Mouse (Mus musculus): Measurements from ENCODE around the gene Slc29a3. TPM values are rescaled to one million over a fixed set of nuclear protein-coding genes. Genes with fewer than 3 reads are reported as not detected.

The Slc29a3 gene
- polyA plus RNA-seq, 1 experiment from 2014 or later = 143 TPM

GRCm38 (mm10) chr10:60783608-60784007 is 31.0 kb upstream of the Slc29a3 start:
- WGBS (ENCODE audit: missing documents) = 85% methylated on average over 2 of the region's 2 CpGs

GRCm38 (mm10) chr10:60779628-60780027 is 27.0 kb upstream of the Slc29a3 start:
- 12% methylated on average over 9 of the region's 9 CpGs for WGBS (ENCODE audit: missing documents)
- no peaks in the 10 kb centered on the region for H3K79me2 ChIP-seq (ENCODE audit: inconsistent target)
- no peaks in the 10 kb centered on the region for H3K36me3 ChIP-seq (ENCODE audit: inconsistent target)
- H3K4me3 ChIP-seq (ENCODE audit: inconsistent target) = no peak overlapping the region
- H3K27ac ChIP-seq = no peak overlapping the region

More at GRCm38 (mm10) chr10:60783608-60784007, 31.0 kb upstream of the Slc29a3 start:
- no peak overlapping the region for H3K27ac ChIP-seq
- no peaks in the 10 kb centered on the region for H3K79me2 ChIP-seq (ENCODE audit: inconsistent target)
- no peaks in the 10 kb centered on the region for H3K36me3 ChIP-seq (ENCODE audit: inconsistent target)
- no peak overlapping the region for H3K4me3 ChIP-seq (ENCODE audit: inconsistent target)

- H3K27ac ChIP-seq = no peak overlapping the region
Observed at GRCm38 (mm10) chr10:60778542-60778941, 25.9 kb upstream of the Slc29a3 start.

GRCm38 (mm10) chr10:60775473-60775872 is 22.9 kb upstream of the Slc29a3 start:
- H3K36me3 ChIP-seq (ENCODE audit: inconsistent target) = no peaks in the 10 kb centered on the region
- H3K79me2 ChIP-seq (ENCODE audit: inconsistent target) = no peaks in the 10 kb centered on the region
- no peak overlapping the region for H3K4me3 ChIP-seq (ENCODE audit: inconsistent target)
- H3K27ac ChIP-seq = no peak overlapping the region
- WGBS (ENCODE audit: missing documents) = 88% methylated on average over 4 of the region's 6 CpGs

More at GRCm38 (mm10) chr10:60778542-60778941, 25.9 kb upstream of the Slc29a3 start:
- WGBS (ENCODE audit: missing documents) = 53% methylated on average over 12 of the region's 12 CpGs
- no peaks in the 10 kb centered on the region for H3K36me3 ChIP-seq (ENCODE audit: inconsistent target)
- no peak overlapping the region for H3K4me3 ChIP-seq (ENCODE audit: inconsistent target)
- no peaks in the 10 kb centered on the region for H3K79me2 ChIP-seq (ENCODE audit: inconsistent target)

GRCm38 (mm10) chr10:60774616-60775015 is 22.0 kb upstream of the Slc29a3 start:
- Histone ChIP-seq H3K36me3 (ENCODE audit: inconsistent target) (no peaks in the 10 kb centered on the region), H3K27ac (no peak overlapping the region), H3K79me2 (ENCODE audit: inconsistent target) (no peaks in the 10 kb centered on the region), H3K4me3 (ENCODE audit: inconsistent target) (no peak overlapping the region)
- 96% methylated on average over 12 of the region's 13 CpGs for WGBS (ENCODE audit: missing documents)

- WGBS (ENCODE audit: missing documents) = 88% methylated on average over 4 of the region's 4 CpGs
- Histone ChIP-seq H3K36me3 (ENCODE audit: inconsistent target) (no peaks in the 10 kb centered on the region), H3K79me2 (ENCODE audit: inconsistent target) (no peaks in the 10 kb centered on the region), H3K4me3 (ENCODE audit: inconsistent target) (no peak overlapping the region), H3K27ac (no peak overlapping the region)
Observed at GRCm38 (mm10) chr10:60770855-60771254, 18.3 kb upstream of the Slc29a3 start.

- no peaks in the 10 kb centered on the region for H3K36me3 ChIP-seq (ENCODE audit: inconsistent target)
- no peak overlapping the region for H3K27ac ChIP-seq
- 92% methylated on average over 7 of the region's 7 CpGs for WGBS (ENCODE audit: missing documents)
- H3K79me2 ChIP-seq (ENCODE audit: inconsistent target) = no peaks in the 10 kb centered on the region
- H3K4me3 ChIP-seq (ENCODE audit: inconsistent target) = no peak overlapping the region
Observed at GRCm38 (mm10) chr10:60768614-60769013, 16.0 kb upstream of the Slc29a3 start.

- Histone ChIP-seq H3K4me3 (ENCODE audit: inconsistent target) (no peak overlapping the region), H3K27ac (no peak overlapping the region), H3K36me3 (ENCODE audit: inconsistent target) (no peaks in the 10 kb centered on the region), H3K79me2 (ENCODE audit: inconsistent target) (no peaks in the 10 kb centered on the region)
- WGBS (ENCODE audit: missing documents) = 91% methylated on average over 7 of the region's 7 CpGs
Observed at GRCm38 (mm10) chr10:60767400-60767799, 14.8 kb upstream of the Slc29a3 start.

- WGBS (ENCODE audit: missing documents) = 100% methylated on average over 1 of the region's 1 CpGs
- H3K4me3 ChIP-seq (ENCODE audit: inconsistent target) = no peak overlapping the region
- no peak overlapping the region for H3K27ac ChIP-seq
- no peaks in the 10 kb centered on the region for H3K36me3 ChIP-seq (ENCODE audit: inconsistent target)
- H3K79me2 ChIP-seq (ENCODE audit: inconsistent target) = no peaks in the 10 kb centered on the region
Observed at GRCm38 (mm10) chr10:60762126-60762525, 9.5 kb upstream of the Slc29a3 start.

- no peak overlapping the region for H3K27ac ChIP-seq
- H3K79me2 ChIP-seq (ENCODE audit: inconsistent target) = no peaks in the 10 kb centered on the region
- WGBS (ENCODE audit: missing documents) = 15% methylated on average over 11 of the region's 14 CpGs
- H3K4me3 ChIP-seq (ENCODE audit: inconsistent target) = no peak overlapping the region
- H3K36me3 ChIP-seq (ENCODE audit: inconsistent target) = no peaks in the 10 kb centered on the region
Observed at GRCm38 (mm10) chr10:60760377-60760776, 7.8 kb upstream of the Slc29a3 start.

- no peaks in the 10 kb centered on the region for H3K36me3 ChIP-seq (ENCODE audit: inconsistent target)
- no peak overlapping the region for H3K4me3 ChIP-seq (ENCODE audit: inconsistent target)
- H3K27ac ChIP-seq = no peak overlapping the region
- H3K79me2 ChIP-seq (ENCODE audit: inconsistent target) = peaks cover 6% of the 10 kb centered on the region
- WGBS (ENCODE audit: missing documents) = 6% methylated on average over 6 of the region's 7 CpGs
Observed at GRCm38 (mm10) chr10:60756992-60757391, 4.4 kb upstream of the Slc29a3 start.

- no peak overlapping the region for H3K4me3 ChIP-seq (ENCODE audit: inconsistent target)
- peaks cover 14% of the 10 kb centered on the region for H3K79me2 ChIP-seq (ENCODE audit: inconsistent target)
- H3K27ac ChIP-seq = no peak overlapping the region
- H3K36me3 ChIP-seq (ENCODE audit: inconsistent target) = no peaks in the 10 kb centered on the region
Observed at GRCm38 (mm10) chr10:60756146-60756545, 3.6 kb upstream of the Slc29a3 start.

- Histone ChIP-seq H3K27ac (no peak overlapping the region), H3K36me3 (ENCODE audit: inconsistent target) (peaks cover 11% of the 10 kb centered on the region; the same call in 1 of the 2 replicates), H3K4me3 (ENCODE audit: inconsistent target) (no peak overlapping the region), H3K79me2 (ENCODE audit: inconsistent target) (peaks cover 36% of the 10 kb centered on the region)
- WGBS (ENCODE audit: missing documents) = 92% methylated on average over 8 of the region's 8 CpGs
Observed at GRCm38 (mm10) chr10:60753941-60754340, 1.3 kb upstream of the Slc29a3 start.

GRCm38 (mm10) chr10:60753261-60753660 is 667 bp upstream of the Slc29a3 start:
- Histone ChIP-seq H3K36me3 (ENCODE audit: inconsistent target) (peaks cover 16% of the 10 kb centered on the region; the same call in 1 of the 2 replicates), H3K79me2 (ENCODE audit: inconsistent target) (peaks cover 43% of the 10 kb centered on the region), H3K4me3 (ENCODE audit: inconsistent target) (no peak overlapping the region), H3K27ac (peak overlapping the region; percentile 17)
- 83% methylated on average over 9 of the region's 9 CpGs for WGBS (ENCODE audit: missing documents)

GRCm38 (mm10) chr10:60747667-60748212 is 4.9 kb downstream of the Slc29a3 start:
- H3K36me3 ChIP-seq (ENCODE audit: inconsistent target) = peaks cover 33% of the 10 kb centered on the region
- no peak overlapping the region for H3K4me3 ChIP-seq (ENCODE audit: inconsistent target)
- peaks cover 96% of the 10 kb centered on the region for H3K79me2 ChIP-seq (ENCODE audit: inconsistent target)
- WGBS (ENCODE audit: missing documents) = 53% methylated on average over 6 of the region's 6 CpGs
- peak overlapping the region; percentile 58 for H3K27ac ChIP-seq

GRCm38 (mm10) chr10:60746512-60746911 is 6.1 kb downstream of the Slc29a3 start:
- H3K27ac ChIP-seq = peak overlapping the region; percentile 58; the same call in 1 of the 2 replicates
- 96% methylated on average over 2 of the region's 2 CpGs for WGBS (ENCODE audit: missing documents)
- H3K79me2 ChIP-seq (ENCODE audit: inconsistent target) = peaks cover 97% of the 10 kb centered on the region
- H3K36me3 ChIP-seq (ENCODE audit: inconsistent target) = peaks cover 42% of the 10 kb centered on the region
- no peak overlapping the region for H3K4me3 ChIP-seq (ENCODE audit: inconsistent target)

Data from macrophage (primary cell).